Mouse (Mus musculus): Measurements from ENCODE around the gene Olfr19. TPM values are rescaled to one million over a fixed set of nuclear protein-coding genes. Genes with fewer than 3 reads are reported as not detected.
"Not testable (repeated sequence)": the region's sequence is repeated elsewhere in the genome, so short reads cannot be mapped to it uniquely, and the experiment has no call there.

The Olfr19 gene
- total RNA-seq (2021), result not detected

DNA sequence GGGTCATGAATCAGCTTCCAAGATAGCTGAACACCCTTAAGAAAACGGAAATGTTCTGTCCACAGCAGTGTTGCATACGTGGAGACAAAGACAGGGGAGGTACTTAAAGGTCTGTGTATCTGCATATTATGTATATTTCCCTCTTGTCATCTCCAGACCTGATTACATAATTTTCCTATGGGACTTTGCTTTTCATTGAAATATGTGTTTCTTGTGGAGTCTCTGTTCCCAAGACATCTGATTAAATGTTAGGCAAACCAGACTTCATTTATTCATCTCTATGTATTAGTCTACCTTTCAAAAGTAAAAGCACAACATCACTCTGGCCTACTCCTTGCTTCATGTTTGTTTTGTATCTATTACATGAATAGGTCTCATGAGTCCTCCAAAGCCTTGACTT is at the start of gene Olfr19:
TSS of gene Olfr19 (minus strand) at position 101 of the 400 bp plus-strand sequence.
- no peak for DNase-seq
- intact Hi-C loops (cut with DNase I), result no loop called here

DNA sequence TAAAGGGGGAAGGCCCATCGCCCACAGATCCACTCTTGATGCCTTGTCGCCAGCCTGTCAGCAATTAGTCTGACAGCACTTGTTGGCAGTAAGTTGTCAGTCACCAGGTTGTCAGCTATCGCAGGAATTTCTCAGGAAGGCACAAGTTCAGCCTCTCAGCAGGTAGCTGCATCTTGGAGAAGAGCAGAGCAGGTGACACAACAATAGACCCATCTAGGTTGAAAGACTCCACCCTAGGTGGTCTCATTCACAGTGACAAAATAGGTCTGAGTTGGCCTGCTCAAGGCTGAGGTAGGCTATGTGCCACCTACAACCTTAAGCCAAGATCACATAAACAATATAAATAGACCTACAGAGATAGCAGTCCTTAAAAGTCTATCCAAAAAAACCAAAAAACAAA is 8.8 kb upstream of the Olfr19 start:
- no peak for DNase-seq
- intact Hi-C loops (cut with DNase I), result no loop called here

DNA sequence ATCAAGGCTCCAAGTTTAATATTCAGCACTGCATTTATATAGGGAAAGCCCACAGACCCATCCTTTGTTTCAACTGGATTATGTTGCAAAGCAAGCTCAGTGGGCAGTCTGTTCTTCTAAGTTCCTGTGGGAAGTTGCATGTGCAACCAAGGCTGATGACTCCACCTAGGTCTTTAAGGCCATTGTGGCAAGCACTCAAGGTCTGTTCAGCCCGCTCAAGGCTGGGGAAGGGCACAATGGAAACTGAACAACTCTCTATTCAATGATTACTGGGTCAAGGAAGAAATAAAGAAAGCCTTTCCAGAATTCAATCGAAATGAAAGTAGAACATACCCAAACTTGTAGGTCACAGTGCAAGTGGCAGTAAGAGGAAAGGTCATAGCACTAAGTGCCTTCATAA is 7.8 kb upstream of the Olfr19 start:
- DNase-seq, result no peak
- intact Hi-C loops (cut with DNase I), result no loop called here

DNA sequence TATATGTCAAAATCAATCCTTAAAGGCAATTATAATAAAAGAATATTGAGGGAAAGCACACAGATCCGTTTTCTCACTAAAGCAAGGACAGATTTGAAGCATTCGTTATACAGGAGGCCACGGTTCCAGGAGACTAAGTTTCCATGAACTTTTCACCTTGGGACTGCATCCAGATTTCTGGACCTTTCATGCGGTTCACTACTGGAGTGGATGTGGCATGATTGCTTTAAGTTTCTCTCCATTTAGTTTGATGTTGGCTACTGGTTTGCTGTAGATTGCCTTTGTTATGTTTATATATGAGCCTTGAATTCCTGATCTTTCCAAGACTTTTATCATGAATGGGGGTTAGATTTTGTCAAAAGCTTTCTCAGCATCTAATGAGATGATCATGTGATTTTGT is 11.2 kb downstream of the Olfr19 start:
- intact Hi-C loops (cut with DNase I), result no loop called here
- no peak for DNase-seq

DNA sequence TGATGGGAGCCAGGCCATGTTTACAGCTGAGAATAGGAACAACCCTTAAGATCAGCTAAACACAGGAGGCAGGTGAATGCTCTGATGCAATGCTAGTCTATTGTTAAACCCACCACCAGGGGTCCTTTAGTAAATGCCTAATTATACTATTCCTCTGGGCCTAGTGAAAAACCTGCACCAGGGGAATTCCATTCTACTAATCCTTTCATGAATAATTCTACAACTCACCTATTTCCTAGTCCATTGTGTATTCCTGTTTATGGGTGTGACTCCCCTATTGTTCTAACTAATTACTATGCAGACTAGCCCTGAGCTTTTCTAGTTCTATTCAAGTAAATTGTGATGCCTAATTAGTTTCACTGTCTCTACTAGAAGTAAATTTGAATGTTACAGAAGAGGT is 11.7 kb downstream of the Olfr19 start:
- intact Hi-C loops (cut with DNase I); DNase-seq: not testable (repeated sequence)

DNA sequence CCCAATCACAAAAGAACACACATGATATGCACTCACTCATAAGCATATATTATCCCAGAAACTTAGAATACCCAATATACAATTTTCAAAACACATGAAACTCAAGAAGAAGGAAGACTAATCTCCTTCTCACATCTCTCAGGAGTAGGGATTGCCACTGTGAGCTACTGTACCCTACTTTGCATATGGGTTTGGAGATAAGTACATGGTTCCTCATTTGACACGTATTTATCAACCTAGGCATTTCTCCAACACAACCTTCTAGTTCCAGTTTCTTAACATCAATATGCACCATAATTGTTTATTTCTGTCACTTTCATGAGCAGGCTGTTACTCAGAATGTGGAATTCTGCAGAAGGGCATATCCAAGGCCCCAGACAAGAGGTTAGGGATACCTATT is 31.1 kb downstream of the Olfr19 start:
- no peak for DNase-seq
- intact Hi-C loops (cut with DNase I), result no loop called here

DNA sequence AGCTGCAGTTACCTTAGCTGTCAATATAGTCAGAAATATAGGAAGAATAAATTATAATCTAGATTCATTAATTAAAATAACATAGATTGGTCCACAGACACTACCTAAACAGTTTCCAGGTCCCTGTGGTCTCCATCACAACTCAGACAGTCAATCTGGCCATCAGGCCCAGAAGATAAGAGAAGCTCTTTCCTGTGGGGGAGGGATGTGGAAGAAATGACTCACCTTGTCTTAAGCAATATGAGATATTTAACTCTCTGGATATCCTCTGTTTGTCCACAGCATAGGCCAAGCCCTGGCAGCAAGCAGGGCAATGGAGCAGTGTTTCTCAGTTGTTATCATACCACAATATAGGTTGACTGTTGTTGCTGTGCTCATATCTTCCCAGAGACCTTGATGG is 42.5 kb downstream of the Olfr19 start:
- DNase-seq, result no peak
- intact Hi-C loops (cut with DNase I), result no loop called here

Other genes with a start within 250 kb of the Olfr19 start
- gene Fgd4, start 75.9 kb downstream of the Olfr19 start, total RNA-seq (2021), result 10 to 100 TPM; 24.1 to 33.1 TPM
- gene Spag6l, start 153.1 kb upstream of the Olfr19 start, total RNA-seq (2021), result not detected
- not detected for gene Igll1, start 187.6 kb upstream of the Olfr19 start, total RNA-seq (2021)
- gene Top3b, start 194.3 kb upstream of the Olfr19 start, total RNA-seq (2021), result 10 to 100 TPM; 39.6 to 42.8 TPM
- under 1 TPM; 0.62 to 0.77 TPM for gene Vpreb1, start 194.4 kb upstream of the Olfr19 start, total RNA-seq (2021)
- 10 to 100 TPM; 43.4 to 49.0 TPM for gene Ppm1f, start 220.1 kb upstream of the Olfr19 start, total RNA-seq (2021)

Measured in heart, postnatal 10 days (tissue).